Mouse (Mus musculus) kidney, adult 2 months (tissue): ENCODE measurements around the gene Vstm4.

ENCODE experiments used
- CTCF ChIP-seq: fragments of 200-500 bp; conservative IDR thresholded peaks from 2 replicates; pipeline ENCODE4 v1.5.1; 2011; ENCODE audit warnings: low read depth, mild to moderate bottlenecking, control low read depth, low read length, moderate library complexity, mixed read lengths; ENCODE audit not compliant: insufficient read depth, insufficient read length
- POLR2A ChIP-seq: fragments of 200-500 bp; IDR thresholded peaks from one replicate; pipeline ENCODE4 v1.6.1; 2011; ENCODE audit warnings: low read depth, low read length, control low read depth

DNA sequence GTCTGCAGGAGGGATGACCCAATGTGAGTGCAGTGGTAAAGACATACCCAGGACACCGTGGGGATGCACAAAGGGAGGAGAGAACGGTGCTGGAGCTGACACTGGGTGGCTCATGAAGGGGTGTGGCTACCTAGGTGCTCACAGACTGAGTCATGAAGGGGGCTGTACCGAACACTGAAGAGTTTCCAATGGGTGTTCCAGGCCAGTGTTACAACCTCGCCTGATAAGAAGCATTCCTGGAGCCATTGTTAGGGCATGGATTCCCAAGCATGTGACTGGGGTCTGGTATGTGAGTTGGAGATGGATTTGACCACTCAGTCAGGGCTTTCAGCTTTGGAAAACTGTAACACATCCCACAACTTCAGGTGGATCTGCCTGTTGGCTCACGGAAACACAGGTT is 15.4 kb downstream of the Vstm4 start:
- TF ChIP-seq CTCF = no peak
- no peak for TF ChIP-seq POLR2A
